Mouse (Mus musculus) forebrain, embryonic 10.5 days (tissue): Measurements from ENCODE around the gene Cox4i1. TPM values are rescaled to one million over a fixed set of nuclear protein-coding genes. Genes with fewer than 3 reads are reported as not detected.

ENCODE experiments used
- DNase-seq: peaks from one replicate; pipeline ENCODE4 v3.0.0-alpha.2; 2017; ENCODE audit warnings: low spot score; ENCODE audit errors: extremely low spot score
- H3K27ac ChIP-seq: fragments of 300-500 bp; sonication (generic); 2 replicates; pipeline ENCODE4 v1.5.1; 2016; ENCODE audit warnings: mild to moderate bottlenecking
- H3K27me3 ChIP-seq: fragments of 300-500 bp; sonication (generic); 2 replicates; pipeline ENCODE4 v1.6.1; 2016; ENCODE audit warnings: mild to moderate bottlenecking; ENCODE audit not compliant: poor library complexity, severe bottlenecking
- H3K36me3 ChIP-seq: fragments of 300-500 bp; sonication (generic); replicated peaks from 2 replicates; pipeline ENCODE4 v1.6.1; 2016; ENCODE audit warnings: mild to moderate bottlenecking, moderate library complexity
- H3K4me1 ChIP-seq: fragments of 300-500 bp; sonication (generic); 2 replicates; pipeline ENCODE4 v1.6.1; 2016
- H3K4me3 ChIP-seq: fragments of 300-500 bp; sonication (generic); 2 replicates; pipeline ENCODE4 v1.5.1; 2016; ENCODE audit warnings: mild to moderate bottlenecking, moderate library complexity
- H3K9me3 ChIP-seq: fragments of 300-500 bp; sonication (generic); 2 replicates; pipeline ENCODE4 v1.6.1; 2016; ENCODE audit warnings: mild to moderate bottlenecking, moderate library complexity
- WGBS: fragments of 180-500 bp; shearing (Covaris S2); methylation state at CpG from one replicate; pipeline ENCODE4 v1.1.7; 2016; 5-methylcytosine and 5-hydroxymethylcytosine counted together
- polyA plus RNA-seq: library from polyadenylated mRNA; unstranded; fragments of >200 nt; fragmentation: Nextera tagmentation; extraction: Ambion mirVana; gene quantifications from 2 replicates; pipeline ENCODE4 v1.2.1, GENCODE M21; 2016

Cox4i1 gene
- polyA plus RNA-seq, 1 experiment from 2014 or later = 885 TPM

- no peaks in the 10 kb centered on the region for H3K36me3 ChIP-seq
- H3K27me3 ChIP-seq = peaks cover 9% of the 10 kb centered on the region; the same call in 1 of the 2 replicates
- no peak for DNase-seq
- H3K27ac ChIP-seq = 0 out of 2 replicates have a peak overlapping the region, but pooled peaks have one; percentile 6
- 86% methylated on average over 4 of the region's 4 CpGs for WGBS
- H3K4me1 ChIP-seq = peaks cover 5% of the 10 kb centered on the region; the same call in 1 of the 2 replicates
- peaks cover 7% of the 10 kb centered on the region; the same call in 1 of the 2 replicates for H3K9me3 ChIP-seq
- H3K4me3 ChIP-seq = no peak overlapping the region
Measured at GRCm38 (mm10) chr8:120700053-120700452, 32.0 kb downstream of the Cox4i1 start.

- H3K27me3 ChIP-seq = peaks cover 9% of the 10 kb centered on the region; the same call in 1 of the 2 replicates
- WGBS = 75% methylated on average over 19 of the region's 19 CpGs
Measured at GRCm38 (mm10) chr8:120701758-120702465, 33.9 kb downstream of the Cox4i1 start.

GRCm38 (mm10) chr8:120704203-120704602 is 36.2 kb downstream of the Cox4i1 start:
- H3K4me3 ChIP-seq = no peak overlapping the region
- DNase-seq = no peak
- WGBS = 81% methylated on average over 9 of the region's 9 CpGs
- no peaks in the 10 kb centered on the region for H3K9me3 ChIP-seq
- peaks cover 9% of the 10 kb centered on the region; the same call in 1 of the 2 replicates for H3K27me3 ChIP-seq
- no peaks in the 10 kb centered on the region for H3K4me1 ChIP-seq
- H3K36me3 ChIP-seq = no peaks in the 10 kb centered on the region
- no peak overlapping the region for H3K27ac ChIP-seq

More at GRCm38 (mm10) chr8:120701758-120702465, 33.9 kb downstream of the Cox4i1 start:
- Histone ChIP-seq H3K27ac (no peak overlapping the region), H3K4me1 (no peaks in the 10 kb centered on the region), H3K36me3 (no peaks in the 10 kb centered on the region), H3K4me3 (no peak overlapping the region), H3K9me3 (peaks cover 7% of the 10 kb centered on the region; the same call in 1 of the 2 replicates)
- DNase-seq = no peak

GRCm38 (mm10) chr8:120705163-120705562 is 37.1 kb downstream of the Cox4i1 start:
- H3K27me3 ChIP-seq = peaks cover 9% of the 10 kb centered on the region; the same call in 1 of the 2 replicates
- H3K9me3 ChIP-seq = no peaks in the 10 kb centered on the region
- no peaks in the 10 kb centered on the region for H3K36me3 ChIP-seq
- WGBS = 84% methylated on average over 15 of the region's 15 CpGs
- H3K4me1 ChIP-seq = no peaks in the 10 kb centered on the region
- DNase-seq = no peak
- no peak overlapping the region for H3K27ac ChIP-seq
- H3K4me3 ChIP-seq = no peak overlapping the region

DNA sequence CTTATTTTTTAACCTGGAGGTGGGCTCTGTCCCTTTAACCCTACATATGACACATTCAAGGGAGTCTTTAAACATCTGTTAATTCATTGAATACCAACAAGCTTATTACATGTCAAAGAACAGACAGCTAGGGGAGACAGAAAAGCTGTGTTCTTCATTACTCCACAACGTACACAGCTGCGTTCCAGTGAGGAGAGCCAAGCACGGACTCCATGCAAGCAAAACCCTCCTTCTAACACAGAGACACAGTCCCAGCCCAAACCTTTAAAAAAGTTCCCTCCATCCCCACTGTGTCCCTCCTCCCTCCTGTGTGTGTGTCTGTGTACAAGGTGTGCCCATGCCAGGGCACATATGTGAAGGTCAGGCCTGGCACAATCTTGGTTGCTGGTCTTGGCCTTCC is 38.2 kb downstream of the Cox4i1 start:
- H3K4me1 ChIP-seq = no peaks in the 10 kb centered on the region
- H3K4me3 ChIP-seq = no peak overlapping the region
- H3K36me3 ChIP-seq = no peaks in the 10 kb centered on the region
- WGBS = 86% methylated on average over 3 of the region's 3 CpGs
- DNase-seq = no peak
- H3K9me3 ChIP-seq = no peaks in the 10 kb centered on the region
- H3K27ac ChIP-seq = no peak overlapping the region
- H3K27me3 ChIP-seq = peaks cover 9% of the 10 kb centered on the region; the same call in 1 of the 2 replicates

DNA sequence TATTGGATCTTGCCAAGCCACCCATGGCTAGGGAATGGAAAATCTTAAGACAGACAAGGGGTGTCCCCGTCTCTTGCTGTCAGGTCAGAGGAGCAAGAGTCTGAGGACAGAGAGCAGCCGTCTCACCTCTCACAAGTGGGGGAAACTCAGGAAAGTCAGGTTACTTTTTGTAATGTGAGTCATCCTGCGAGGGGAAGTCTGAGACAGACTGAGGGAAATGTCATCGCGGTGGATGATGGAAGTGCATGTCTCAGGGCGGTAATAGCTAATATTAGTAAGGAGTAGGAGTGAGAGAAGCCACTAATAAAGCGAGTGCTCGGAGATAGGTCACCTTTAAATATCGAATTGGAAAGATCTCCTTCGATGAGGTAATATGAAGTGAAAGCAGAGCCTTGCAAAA is 41.2 kb downstream of the Cox4i1 start:
- Histone ChIP-seq H3K36me3 (no peaks in the 10 kb centered on the region), H3K27me3 (no peaks in the 10 kb centered on the region), H3K4me1 (no peaks in the 10 kb centered on the region), H3K9me3 (no peaks in the 10 kb centered on the region), H3K27ac (no peak overlapping the region), H3K4me3 (no peak overlapping the region)
- DNase-seq = no peak
- 90% methylated on average over 10 of the region's 10 CpGs for WGBS

DNA sequence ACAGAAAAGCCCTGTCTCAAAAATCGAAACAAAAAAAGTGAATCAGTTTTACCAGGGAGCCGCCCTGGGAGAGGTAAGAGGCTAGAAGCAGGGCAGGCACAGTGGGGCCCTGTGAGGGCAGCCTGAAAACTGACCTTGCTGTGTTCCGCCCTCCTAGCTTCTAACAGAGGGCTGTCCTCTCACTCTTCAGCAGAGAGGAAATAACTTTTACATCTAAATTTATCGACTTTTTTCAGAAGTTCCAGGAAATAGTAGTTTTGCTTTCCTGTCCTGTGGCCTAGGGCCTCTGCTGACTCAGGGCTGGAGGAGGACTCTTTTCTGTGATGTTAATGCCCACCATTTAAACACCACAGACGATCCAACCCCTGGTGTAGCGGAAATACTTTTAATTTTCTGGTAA is 47.2 kb downstream of the Cox4i1 start:
- Histone ChIP-seq H3K9me3 (no peaks in the 10 kb centered on the region), H3K27ac (no peak overlapping the region), H3K4me3 (no peak overlapping the region), H3K4me1 (no peaks in the 10 kb centered on the region), H3K36me3 (no peaks in the 10 kb centered on the region), H3K27me3 (no peaks in the 10 kb centered on the region)
- WGBS = 87% methylated on average over 6 of the region's 6 CpGs
- no peak for DNase-seq

DNA sequence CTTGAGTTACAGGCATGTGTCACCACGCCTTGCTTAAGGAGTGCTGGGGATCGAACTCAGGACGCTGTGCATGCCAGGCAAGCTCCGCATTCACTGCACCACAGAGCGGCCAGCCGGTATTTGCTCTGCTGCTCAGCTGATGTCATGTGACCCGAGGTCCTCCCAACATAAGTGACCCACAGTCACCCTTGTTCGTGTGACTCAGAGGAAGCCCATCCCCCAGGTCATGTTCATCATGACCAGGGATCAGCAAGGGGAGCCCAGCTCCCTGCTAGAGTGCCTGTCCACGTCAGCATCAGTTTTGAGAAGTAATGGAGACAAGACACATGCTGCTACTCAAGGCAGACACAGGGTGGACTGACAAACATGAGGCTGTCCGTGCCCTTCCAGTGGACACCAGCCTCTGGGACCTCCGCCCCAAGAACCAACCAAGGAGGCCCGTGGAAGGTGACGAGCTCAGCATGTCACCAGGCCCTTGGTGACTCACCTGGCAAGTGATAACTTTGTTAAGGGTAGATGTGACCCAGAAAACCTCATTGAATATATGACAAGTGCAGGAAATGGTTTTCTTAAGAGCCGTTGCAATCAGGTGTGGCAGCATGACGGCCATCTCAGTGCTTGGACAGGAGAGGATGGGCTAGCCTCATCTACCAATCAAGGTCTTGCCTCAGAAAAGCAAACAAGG is 48.1 kb downstream of the Cox4i1 start:
- no peak for DNase-seq
- H3K27me3 ChIP-seq = no peaks in the 10 kb centered on the region
- WGBS = 82% methylated on average over 15 of the region's 15 CpGs
- no peaks in the 10 kb centered on the region for H3K9me3 ChIP-seq
- no peaks in the 10 kb centered on the region for H3K36me3 ChIP-seq
- no peak overlapping the region for H3K27ac ChIP-seq
- no peaks in the 10 kb centered on the region for H3K4me1 ChIP-seq
- H3K4me3 ChIP-seq = no peak overlapping the region

- no peak overlapping the region for H3K4me3 ChIP-seq
- H3K9me3 ChIP-seq = peaks cover 9% of the 10 kb centered on the region; the same call in 1 of the 2 replicates
- no peaks in the 10 kb centered on the region for H3K27me3 ChIP-seq
- no peaks in the 10 kb centered on the region for H3K4me1 ChIP-seq
- WGBS = 76% methylated on average over 19 of the region's 19 CpGs
- no peaks in the 10 kb centered on the region for H3K36me3 ChIP-seq
- H3K27ac ChIP-seq = no peak overlapping the region
- no peak for DNase-seq
Measured at GRCm38 (mm10) chr8:120719586-120720236, 51.7 kb downstream of the Cox4i1 start.

DNA sequence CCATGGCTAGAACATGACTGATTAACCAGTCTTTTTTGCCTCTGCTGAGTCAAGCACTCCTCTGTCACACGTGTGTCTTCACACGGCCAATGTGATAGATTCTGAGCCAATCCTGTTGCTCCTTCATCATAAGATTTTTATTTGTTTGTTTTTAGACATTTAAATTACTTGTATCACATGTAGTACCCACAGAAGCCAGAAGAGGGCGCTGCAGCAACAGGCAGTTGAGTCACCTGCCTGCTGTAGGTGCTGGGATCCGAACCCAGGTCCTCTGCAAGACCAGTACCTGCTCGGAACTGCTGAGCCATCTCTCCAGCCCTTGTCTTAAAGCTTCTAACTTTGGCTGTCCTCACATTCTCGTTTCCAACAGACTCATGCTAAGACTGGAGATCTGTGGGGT is 55.0 kb downstream of the Cox4i1 start:
- H3K4me1 ChIP-seq = no peaks in the 10 kb centered on the region
- no peak overlapping the region for H3K4me3 ChIP-seq
- 65% methylated on average over 6 of the region's 6 CpGs for WGBS
- no peak overlapping the region for H3K27ac ChIP-seq
- no peaks in the 10 kb centered on the region for H3K27me3 ChIP-seq
- peaks cover 9% of the 10 kb centered on the region; the same call in 1 of the 2 replicates for H3K9me3 ChIP-seq
- H3K36me3 ChIP-seq = no peaks in the 10 kb centered on the region
- DNase-seq = no peak
